Mouse (Mus musculus) spleen, embryonic (tissue): ENCODE results near the gene Sept12.

Source experiments
- CTCF ChIA-PET: fragments of 350-600 bp; sonication (Branson Sonifier 250); formaldehyde crosslinking; loops from one replicate; lab custom pipeline; 2022; lab: Charles Lee

Sept12 gene

GRCm38 (mm10) chr16:4938461-4938860, 59.2 kb downstream of the Sept12 start, which contains the start of gene Nudt16l1:
Nudt16l1 (plus strand) TSS chr16:4938761.
- CTCF ChIA-PET = no interaction called here

- CTCF ChIA-PET = no interaction called here
Observed at GRCm38 (mm10) chr16:4937351-4938190, 60.1 kb downstream of the Sept12 start.
